Mouse (Mus musculus) activated CD4-positive, CD25-positive, alpha-beta regulatory T cell, adult 4 months (primary cell): ENCODE results near the gene Atf3. TPM values are rescaled to one million over a fixed set of nuclear protein-coding genes. Genes with fewer than 3 reads are reported as not detected.

Experiments
- ATAC-seq: one replicate; pipeline ENCODE4 v1.8.0; 2017
- polyA plus RNA-seq, 2 experiments: library from polyadenylated mRNA; unstranded; fragments of 100-300 nt; shearing (Covaris generic); gene quantifications; one replicate each; pipeline ENCODE4 v1.2.1; 2017

Atf3 gene
- polyA plus RNA-seq, 2 experiments from 2014 or later, result not detected

GRCm38 (mm10) chr1:191226570-191226969 is 8.7 kb upstream of the Atf3 start:
- no peak for ATAC-seq

DNA sequence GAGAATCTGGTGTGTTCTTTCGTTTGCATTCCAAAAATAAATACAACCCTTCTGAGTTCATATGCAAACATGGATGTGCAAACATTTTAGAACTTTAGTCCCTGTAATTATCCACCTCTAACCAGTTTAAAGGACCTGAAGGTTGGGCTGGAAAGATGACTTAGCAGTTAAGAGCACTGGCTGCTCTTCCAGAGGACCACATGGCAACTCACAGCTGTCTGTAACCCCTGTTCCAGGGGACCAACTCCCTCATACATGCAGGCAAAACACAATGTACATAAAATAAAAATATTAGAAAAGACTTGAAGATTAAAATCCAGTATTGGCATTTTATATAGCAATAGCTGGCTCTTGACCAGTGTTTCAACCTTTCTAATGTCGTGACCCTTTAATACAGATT is 7.9 kb upstream of the Atf3 start:
- ATAC-seq, result no peak

DNA sequence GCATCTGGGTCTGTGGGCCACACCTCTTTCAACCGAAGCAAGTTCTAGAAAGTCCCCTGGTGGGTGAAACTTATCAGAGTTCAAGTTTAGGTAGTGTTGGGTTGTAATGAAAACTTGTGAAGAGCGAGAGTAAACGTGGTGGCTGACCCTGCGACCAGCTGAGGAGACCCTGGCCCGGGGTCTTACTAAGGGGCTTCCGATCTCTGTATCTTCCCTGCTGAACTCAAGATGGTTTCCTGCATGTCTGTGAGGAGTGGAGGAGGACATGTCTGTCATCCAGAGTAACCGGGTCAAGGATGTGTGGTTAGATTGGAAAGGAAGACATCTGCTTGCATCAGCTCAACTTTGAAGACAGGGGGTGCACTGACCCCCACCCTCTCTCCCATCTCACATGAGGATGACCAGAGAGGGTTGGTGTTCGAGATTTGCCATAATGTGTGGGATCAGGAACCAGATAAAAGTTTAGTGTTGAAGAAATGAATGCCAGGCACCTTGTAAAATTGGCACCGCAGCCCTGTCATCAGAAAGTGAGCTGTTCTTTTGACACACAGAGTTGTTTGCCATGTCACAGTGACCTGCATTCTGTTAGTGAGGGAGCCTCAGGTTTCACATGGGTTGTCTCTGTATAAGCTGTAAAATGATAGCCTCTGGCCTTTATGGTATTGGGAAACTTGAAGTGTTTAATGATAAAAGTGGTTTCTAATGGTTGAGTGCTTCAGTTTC is 7.3 kb upstream of the Atf3 start:
- peak; percentile 88 for ATAC-seq

DNA sequence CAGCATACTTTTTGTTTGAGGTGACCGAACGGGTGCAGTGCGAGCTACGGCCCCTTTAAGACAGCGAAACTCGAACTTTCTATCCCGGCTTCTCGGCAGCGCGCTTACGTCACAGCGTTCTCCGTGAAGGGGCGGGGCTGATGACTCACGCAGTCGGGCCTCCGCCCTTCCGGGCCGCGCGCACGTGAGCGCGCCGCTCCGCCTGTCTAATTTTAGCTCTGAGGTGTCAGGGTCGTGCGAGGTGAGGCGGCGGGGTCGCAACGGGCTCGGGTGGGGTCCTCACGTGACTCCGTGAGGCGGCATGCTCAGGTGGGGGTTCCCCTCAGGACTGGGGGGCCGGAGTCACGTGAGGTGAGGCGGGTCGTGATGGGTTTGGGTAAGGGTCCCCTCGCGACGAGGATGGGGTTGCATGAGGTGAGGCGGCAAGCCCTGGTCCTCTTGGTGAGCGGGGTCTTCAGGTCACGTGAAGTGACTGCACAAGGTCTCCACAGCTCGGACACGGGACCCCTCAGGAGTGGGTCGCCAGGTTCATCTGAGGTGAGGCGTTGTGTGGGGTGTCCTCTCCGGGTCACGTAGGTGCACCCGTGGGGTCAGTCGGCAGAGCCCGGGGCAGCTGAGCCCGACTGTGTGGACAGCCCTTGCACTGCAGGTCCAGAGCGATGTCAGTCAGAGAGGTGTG is 6.6 kb upstream of the Atf3 start:
- peak; percentile 80 for ATAC-seq

GRCm38 (mm10) chr1:191223930-191224301 is 6.1 kb upstream of the Atf3 start:
- ATAC-seq, result peak; percentile 9

DNA sequence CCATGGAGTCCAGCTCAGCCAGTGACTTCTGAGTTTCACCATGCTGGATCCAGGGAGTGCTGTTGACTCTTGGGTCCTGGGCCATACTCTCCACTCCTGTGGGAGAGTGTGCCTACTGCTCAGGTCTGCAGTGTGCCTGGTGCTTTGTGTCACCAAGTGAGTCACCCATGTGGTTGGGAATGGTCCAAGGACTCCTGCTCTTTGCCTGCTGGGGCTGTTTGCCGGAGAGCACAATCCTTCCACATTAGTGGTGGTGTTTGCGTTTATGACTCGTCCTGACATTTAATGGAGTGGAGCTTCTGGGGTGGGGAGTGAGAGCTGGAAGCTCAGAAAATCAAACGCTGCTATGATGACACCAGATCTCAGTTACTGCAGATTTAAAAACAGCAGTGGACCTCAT is 4.2 kb upstream of the Atf3 start:
- no peak for ATAC-seq

GRCm38 (mm10) chr1:191220588-191220987 is 2.7 kb upstream of the Atf3 start:
- no peak for ATAC-seq

DNA sequence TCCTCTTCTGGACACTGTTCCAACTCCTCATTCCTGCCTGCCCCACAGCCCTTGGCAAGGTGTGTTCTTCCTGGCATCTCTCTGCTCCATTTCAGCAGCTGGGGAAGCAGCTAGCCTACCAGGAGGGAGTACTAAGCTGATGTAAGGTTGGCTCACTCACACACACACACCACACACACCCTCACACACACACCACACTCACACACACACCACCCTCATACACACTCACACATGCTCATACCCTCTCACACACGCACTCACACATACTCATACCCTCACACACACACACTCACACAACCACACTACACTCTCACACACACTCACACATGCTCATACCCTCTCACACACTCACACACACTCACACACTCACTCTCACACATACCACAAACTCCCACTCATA is 1.9 kb upstream of the Atf3 start:
- no peak for ATAC-seq

- no peak for ATAC-seq
Measured at GRCm38 (mm10) chr1:191218583-191218982, 744 bp upstream of the Atf3 start.

- ATAC-seq, result no peak
Measured at GRCm38 (mm10) chr1:191215776-191216661, 1.8 kb downstream of the Atf3 start.

GRCm38 (mm10) chr1:191211096-191211495 is 6.7 kb downstream of the Atf3 start:
- ATAC-seq, result no peak

GRCm38 (mm10) chr1:191205791-191206190 is 12.0 kb downstream of the Atf3 start:
- no peak for ATAC-seq

DNA sequence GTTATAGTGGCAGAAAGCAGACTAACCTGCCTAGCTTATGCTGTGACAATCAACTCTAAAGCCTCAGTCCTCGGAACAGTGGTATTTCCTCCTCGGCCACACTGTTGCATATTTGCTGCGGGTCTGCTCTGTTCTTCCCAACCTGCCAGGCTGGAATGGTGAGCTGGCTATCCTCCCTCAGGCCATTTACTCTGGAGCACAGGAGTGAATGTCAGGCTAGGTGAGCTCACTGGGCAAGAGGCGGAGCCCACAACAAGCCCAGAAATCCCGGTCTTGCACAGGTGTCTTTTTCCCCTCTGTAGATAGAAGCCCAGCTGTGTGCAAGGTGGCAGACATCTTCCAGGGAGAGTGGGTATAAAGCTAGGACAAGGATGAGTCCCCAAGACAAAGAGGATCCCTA is 13.0 kb downstream of the Atf3 start:
- no peak for ATAC-seq

DNA sequence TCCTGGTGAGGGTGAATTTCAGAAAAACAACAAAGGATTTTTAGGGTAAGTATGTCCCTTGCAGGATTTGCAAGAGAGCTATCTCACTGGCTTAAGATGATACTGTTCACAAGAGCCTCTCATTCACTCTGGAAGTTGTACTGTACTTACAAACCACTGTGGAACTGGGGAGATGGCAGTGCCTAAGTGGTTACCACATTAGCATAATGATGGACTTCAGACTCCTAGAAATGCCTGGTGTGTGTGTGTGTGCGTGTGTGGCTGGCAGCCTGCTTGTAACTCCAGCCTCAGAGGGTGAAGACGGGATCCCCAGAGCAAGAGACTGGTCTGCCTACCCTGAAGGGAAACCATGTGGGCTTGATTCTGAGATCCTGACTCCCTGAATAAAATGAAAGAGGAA is 14.3 kb downstream of the Atf3 start:
- no peak for ATAC-seq

DNA sequence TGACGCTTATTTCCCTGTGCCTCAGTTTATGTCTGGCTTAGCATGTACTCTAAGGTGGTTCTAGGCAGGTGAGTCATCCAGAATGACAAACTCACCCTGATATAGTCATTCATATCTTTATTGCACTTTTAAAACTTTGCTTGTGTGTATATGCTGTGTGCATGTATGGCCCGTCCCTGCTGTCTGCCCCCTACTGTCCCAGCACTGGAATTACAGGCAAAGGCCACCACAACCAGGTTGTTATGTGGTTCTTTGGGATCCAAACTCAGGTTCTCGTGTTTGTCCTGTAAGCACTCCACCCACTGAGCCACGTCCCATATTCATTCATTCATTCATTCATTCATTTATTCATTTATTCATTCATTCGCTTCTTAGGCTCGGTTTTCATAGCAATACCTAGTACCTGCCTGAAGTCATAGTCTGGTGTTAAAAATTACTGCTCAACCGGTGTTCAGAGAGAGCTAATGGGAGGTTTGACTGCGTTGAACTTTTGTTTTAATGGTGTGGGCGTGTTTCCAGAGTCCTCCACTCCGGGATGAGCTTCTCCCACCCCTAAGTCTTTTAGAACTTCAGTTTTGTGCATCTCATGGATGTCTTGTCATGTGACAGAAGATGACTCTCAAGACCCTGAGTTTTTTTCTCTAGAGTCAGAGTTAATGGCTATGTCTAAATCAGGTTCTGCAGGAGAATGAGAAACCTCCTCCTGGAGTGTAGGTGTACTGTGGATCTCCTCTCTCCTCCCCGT is 15.5 kb downstream of the Atf3 start:
- ATAC-seq, result no peak

GRCm38 (mm10) chr1:191200816-191201602 is 16.8 kb downstream of the Atf3 start:
- ATAC-seq, result no peak

DNA sequence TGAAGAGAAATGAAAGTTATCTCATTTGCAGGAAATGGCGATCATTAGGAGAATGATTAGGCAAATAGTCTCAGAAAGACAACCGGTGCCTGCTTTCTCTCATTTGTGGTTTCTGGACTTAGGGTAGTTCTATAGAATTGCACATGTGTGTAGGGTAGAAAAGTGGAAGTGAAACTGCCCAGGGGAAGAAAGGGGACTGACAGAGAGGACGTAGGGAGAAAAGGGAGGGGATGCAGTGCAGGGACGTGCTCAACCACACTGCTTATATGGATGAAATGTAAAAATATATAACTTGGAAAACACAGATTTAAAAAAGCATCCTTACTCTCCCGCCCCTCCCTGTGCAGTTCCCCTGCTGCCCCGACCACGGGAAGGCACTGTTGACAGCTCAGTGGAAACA is 19.9 kb downstream of the Atf3 start:
- ATAC-seq, result no peak

DNA sequence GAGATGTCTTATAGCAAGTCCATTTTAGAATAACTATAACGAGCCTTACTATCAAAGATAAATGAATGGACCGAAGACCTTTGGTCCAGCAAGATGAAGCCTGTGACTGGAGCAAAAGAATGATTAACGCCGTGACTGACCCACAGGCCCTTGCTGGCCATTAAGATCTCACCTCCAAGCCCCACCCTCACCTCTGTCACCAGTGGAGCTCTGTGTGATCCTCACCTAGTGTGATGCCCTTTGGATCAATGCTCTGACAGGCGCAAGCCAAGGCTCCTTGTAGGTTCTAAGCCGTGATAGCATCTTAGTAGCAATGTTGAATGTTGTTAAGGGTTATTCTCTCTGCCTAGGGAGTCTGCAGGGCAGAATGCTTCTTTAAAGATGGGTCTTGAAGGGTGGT is 21.8 kb downstream of the Atf3 start:
- ATAC-seq, result no peak

DNA sequence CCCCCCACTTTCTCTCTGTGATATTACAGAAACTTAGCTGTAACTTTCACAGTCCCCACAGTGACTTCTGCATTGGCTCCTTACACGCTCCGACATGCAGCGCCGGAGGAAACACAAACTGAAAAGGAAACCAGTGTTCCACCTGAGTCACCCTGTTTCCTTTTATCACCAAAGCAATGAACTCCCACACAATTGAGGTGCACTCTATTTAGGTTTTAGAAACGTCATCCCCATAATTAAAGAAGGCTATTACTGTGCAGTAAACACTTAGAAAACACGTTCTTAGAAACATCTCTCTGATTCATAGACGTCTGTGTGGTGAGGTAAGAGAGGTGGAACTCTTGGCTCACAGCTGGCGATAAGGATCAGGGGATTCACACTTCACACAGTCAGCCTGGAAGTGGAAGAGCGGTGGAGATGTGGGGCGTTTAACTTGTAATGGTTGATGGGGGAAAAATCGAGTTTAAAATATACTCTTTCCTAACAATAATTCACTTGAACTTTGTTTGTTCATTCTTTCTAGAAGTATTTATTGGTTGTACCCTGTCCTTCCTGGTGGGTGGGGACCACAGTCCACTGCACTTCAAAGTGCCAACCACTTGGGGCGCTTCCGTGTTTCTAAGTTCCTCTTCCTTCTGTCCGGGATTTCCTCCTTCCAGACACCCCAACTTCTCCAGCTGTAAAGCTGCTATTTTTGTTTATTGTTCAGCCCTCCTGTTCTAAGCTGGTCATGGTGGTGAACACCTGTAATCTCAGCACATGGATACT is 24.0 kb downstream of the Atf3 start:
- peak; percentile 87 for ATAC-seq

DNA sequence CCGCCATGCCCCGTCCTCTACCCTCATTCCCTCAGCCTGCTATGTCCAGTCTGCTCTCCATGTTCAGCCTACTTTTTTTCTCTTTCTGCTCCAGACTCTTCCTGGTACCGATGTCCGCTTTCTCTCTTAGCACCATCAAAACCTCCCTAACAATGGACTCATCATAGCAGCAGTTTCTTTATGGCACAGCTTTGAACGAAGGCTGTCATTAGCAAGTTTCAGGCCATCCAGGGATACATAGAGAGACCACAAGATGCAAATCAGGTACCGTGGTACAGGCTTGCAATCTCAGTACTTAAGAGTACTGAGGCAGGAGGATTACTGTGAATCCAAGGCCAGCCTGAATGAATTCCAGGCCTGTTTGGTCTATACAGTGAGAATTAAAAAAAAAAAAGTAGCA is 25.1 kb downstream of the Atf3 start:
- no peak for ATAC-seq

GRCm38 (mm10) chr1:191192213-191192612 is 25.6 kb downstream of the Atf3 start:
- no peak for ATAC-seq
